Mouse (Mus musculus): ENCODE measurements at regions not wholly inside any gene's neighbourhood (a gene's known extent, or its start where the extent isn't known, plus 50 kb on each side); places are given as distances from the start of the nearest gene placed in this dataset.
A peak's percentile ranks its signal among the peaks of the same experiment; 100 is the strongest.

- Histone ChIP-seq H3K27ac (ENCODE audit: insufficient read depth, low read length) (no peak overlapping the region), H3K4me1 (ENCODE audit: control insufficient read depth, insufficient read depth, insufficient read length) (peaks cover 3% of the 10 kb centered on the region; the same call in 1 of the 2 replicates), H3K4me3 (ENCODE audit: extremely low read depth, insufficient read depth, insufficient read length) (no peak overlapping the region), H3K27me3 (ENCODE audit: control insufficient read depth, insufficient read depth, low read length) (no peaks in the 10 kb centered on the region), H3K36me3 (ENCODE audit: control insufficient read depth, insufficient read depth, low read length) (no peaks in the 10 kb centered on the region)
- no peak for TF ChIP-seq CTCF (IDR thresholded peaks at IDR 0.05; ENCODE audit: extremely low read depth, insufficient read depth, insufficient read length, insufficient replicate concordance)
- TF ChIP-seq POLR2A (IDR thresholded peaks at IDR 0.05; ENCODE audit: low read depth, low read length) = no peak
- no peak for DNase-seq (ENCODE audit: low read depth in 1 of 2, low spot score in 2 of 2)
- 84% methylated on average over 5 of the region's 5 CpGs for WGBS
Observed at GRCm38 (mm10) chr16:76540964-76541363, 167.3 kb upstream of the Nrip1 start.

GRCm38 (mm10) chr16:76540328-76540923 lies 166.8 kb upstream of the Nrip1 start:
- TF ChIP-seq POLR2A (IDR thresholded peaks at IDR 0.05; ENCODE audit: low read depth, low read length) (no peak), CTCF (IDR thresholded peaks at IDR 0.05; ENCODE audit: extremely low read depth, insufficient read depth, insufficient read length, insufficient replicate concordance) (no peak)
- WGBS = 83% methylated on average over 8 of the region's 8 CpGs
- no peak overlapping the region for H3K27ac ChIP-seq (ENCODE audit: insufficient read depth, low read length)

GRCm38 (mm10) chr16:76539669-76540068 lies 166.0 kb upstream of the Nrip1 start:
- H3K4me3 ChIP-seq (ENCODE audit: extremely low read depth, insufficient read depth, insufficient read length) = no peak overlapping the region
- H3K27me3 ChIP-seq (ENCODE audit: control insufficient read depth, insufficient read depth, low read length) = no peaks in the 10 kb centered on the region
- WGBS = 74% methylated on average over 6 of the region's 6 CpGs
- TF ChIP-seq CTCF (IDR thresholded peaks at IDR 0.05; ENCODE audit: extremely low read depth, insufficient read depth, insufficient read length, insufficient replicate concordance) (no peak), POLR2A (IDR thresholded peaks at IDR 0.05; ENCODE audit: low read depth, low read length) (no peak)
- peaks cover 3% of the 10 kb centered on the region; the same call in 1 of the 2 replicates for H3K4me1 ChIP-seq (ENCODE audit: control insufficient read depth, insufficient read depth, insufficient read length)
- no peak for DNase-seq (ENCODE audit: low read depth in 1 of 2, low spot score in 2 of 2)
- H3K36me3 ChIP-seq (ENCODE audit: control insufficient read depth, insufficient read depth, low read length) = no peaks in the 10 kb centered on the region
- no peak overlapping the region for H3K27ac ChIP-seq (ENCODE audit: insufficient read depth, low read length)

More at GRCm38 (mm10) chr16:76540328-76540923, 166.8 kb upstream of the Nrip1 start:
- Histone ChIP-seq H3K27me3 (ENCODE audit: control insufficient read depth, insufficient read depth, low read length) (no peaks in the 10 kb centered on the region), H3K4me3 (ENCODE audit: extremely low read depth, insufficient read depth, insufficient read length) (no peak overlapping the region), H3K4me1 (ENCODE audit: control insufficient read depth, insufficient read depth, insufficient read length) (peaks cover 3% of the 10 kb centered on the region; the same call in 1 of the 2 replicates), H3K36me3 (ENCODE audit: control insufficient read depth, insufficient read depth, low read length) (no peaks in the 10 kb centered on the region)
- DNase-seq (ENCODE audit: low read depth in 1 of 2, low spot score in 2 of 2) = no peak

GRCm38 (mm10) chr16:76537871-76538270 lies 164.2 kb upstream of the Nrip1 start:
- TF ChIP-seq POLR2A (IDR thresholded peaks at IDR 0.05; ENCODE audit: low read depth, low read length) (no peak), CTCF (IDR thresholded peaks at IDR 0.05; ENCODE audit: extremely low read depth, insufficient read depth, insufficient read length, insufficient replicate concordance) (no peak)
- Histone ChIP-seq H3K27ac (ENCODE audit: insufficient read depth, low read length) (no peak overlapping the region), H3K4me1 (ENCODE audit: control insufficient read depth, insufficient read depth, insufficient read length) (peaks cover 4% of the 10 kb centered on the region; the same call in 1 of the 2 replicates), H3K36me3 (ENCODE audit: control insufficient read depth, insufficient read depth, low read length) (no peaks in the 10 kb centered on the region), H3K4me3 (ENCODE audit: extremely low read depth, insufficient read depth, insufficient read length) (peak overlapping the region; percentile 23; the same call in 1 of the 2 replicates), H3K27me3 (ENCODE audit: control insufficient read depth, insufficient read depth, low read length) (no peaks in the 10 kb centered on the region)
- 26% methylated on average over 11 of the region's 11 CpGs for WGBS
- DNase-seq (ENCODE audit: low read depth in 1 of 2, low spot score in 2 of 2) = peak; percentile 14 to 71

GRCm38 (mm10) chr16:76532928-76533217 lies 159.2 kb upstream of the Nrip1 start:
- peak overlapping the region; percentile 54; the same call in 1 of the 2 replicates for H3K27ac ChIP-seq (ENCODE audit: insufficient read depth, low read length)
- WGBS = 23% methylated on average over 8 of the region's 8 CpGs
- H3K4me1 ChIP-seq (ENCODE audit: control insufficient read depth, insufficient read depth, insufficient read length) = peaks cover 5% of the 10 kb centered on the region; the same call in 1 of the 2 replicates
- peak overlapping the region; percentile 42 for H3K4me3 ChIP-seq (ENCODE audit: extremely low read depth, insufficient read depth, insufficient read length)
- H3K36me3 ChIP-seq (ENCODE audit: control insufficient read depth, insufficient read depth, low read length) = no peaks in the 10 kb centered on the region
- TF ChIP-seq POLR2A (IDR thresholded peaks at IDR 0.05; ENCODE audit: low read depth, low read length) = no peak
- TF ChIP-seq CTCF (IDR thresholded peaks at IDR 0.05; ENCODE audit: extremely low read depth, insufficient read depth, insufficient read length, insufficient replicate concordance) = no peak
- peak in 1 of 2 experiments; percentile 43 for DNase-seq (ENCODE audit: low read depth in 1 of 2, low spot score in 2 of 2)
- H3K27me3 ChIP-seq (ENCODE audit: control insufficient read depth, insufficient read depth, low read length) = no peaks in the 10 kb centered on the region

GRCm38 (mm10) chr16:76532142-76532927 lies 158.7 kb upstream of the Nrip1 start:
- 44% methylated on average over 19 of the region's 19 CpGs for WGBS
- TF ChIP-seq POLR2A (IDR thresholded peaks at IDR 0.05; ENCODE audit: low read depth, low read length) = no peak
- no peak for TF ChIP-seq CTCF (IDR thresholded peaks at IDR 0.05; ENCODE audit: extremely low read depth, insufficient read depth, insufficient read length, insufficient replicate concordance)

More at GRCm38 (mm10) chr16:76532142-76532927, 158.7 kb upstream of the Nrip1 start:
- Histone ChIP-seq H3K36me3 (ENCODE audit: control insufficient read depth, insufficient read depth, low read length) (no peaks in the 10 kb centered on the region), H3K27me3 (ENCODE audit: control insufficient read depth, insufficient read depth, low read length) (no peaks in the 10 kb centered on the region), H3K4me1 (ENCODE audit: control insufficient read depth, insufficient read depth, insufficient read length) (peaks cover 5% of the 10 kb centered on the region; the same call in 1 of the 2 replicates), H3K27ac (ENCODE audit: insufficient read depth, low read length) (no peak overlapping the region), H3K4me3 (ENCODE audit: extremely low read depth, insufficient read depth, insufficient read length) (peak overlapping the region; percentile 42; the same call in 1 of the 2 replicates)
- DNase-seq (ENCODE audit: low read depth in 1 of 2, low spot score in 2 of 2) = no peak
